Mouse (Mus musculus) adrenal gland (tissue): Measurements from ENCODE around the gene Prl3d3.
"Not testable (repeated sequence)": the region's sequence is repeated elsewhere in the genome, so short reads cannot be mapped to it uniquely, and the experiment has no call there.

Experiments used
- intact Hi-C: fragments of 180-260 bp; cut with DNase I; formaldehyde crosslinking; loops from one replicate; pipeline ENCODE4 v1.15.1; 2025
- long read RNA-seq, 2 experiments: library from polyadenylated mRNA; unstranded; transcript quantifications; one replicate each; pipeline ENCODE4 v2.0.0; 2020; ENCODE audit warnings: borderline replicate concordance in 1 of 2; ENCODE audit not compliant: insufficient replicate concordance in 1 of 2

The Prl3d3 gene
- long read RNA-seq, experiment 1: 0 reads
- long read RNA-seq, experiment 2: 0 reads

DNA sequence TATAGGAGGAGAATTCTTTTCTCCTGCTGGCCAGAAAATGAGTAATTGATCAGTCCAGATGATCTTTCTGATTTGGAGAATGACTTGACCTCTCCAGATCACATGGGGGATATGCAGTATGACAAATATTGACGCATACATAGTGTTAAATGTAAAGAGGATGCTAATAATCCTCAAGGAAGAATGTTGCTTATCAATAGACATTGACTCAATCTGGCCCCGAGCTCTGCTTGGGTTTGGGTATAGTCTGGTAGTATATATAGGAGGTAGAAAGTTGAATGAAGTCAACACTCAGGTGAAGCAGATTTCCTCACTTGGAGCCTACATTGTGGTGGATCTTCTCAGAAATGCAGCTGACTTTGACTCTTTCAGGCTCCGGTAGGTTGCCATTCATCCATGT is at the start of gene Prl3d3:
Prl3d3 (plus strand) TSS at position 301 of the 400 bp plus-strand sequence.
- intact Hi-C loops: not testable (repeated sequence)

DNA sequence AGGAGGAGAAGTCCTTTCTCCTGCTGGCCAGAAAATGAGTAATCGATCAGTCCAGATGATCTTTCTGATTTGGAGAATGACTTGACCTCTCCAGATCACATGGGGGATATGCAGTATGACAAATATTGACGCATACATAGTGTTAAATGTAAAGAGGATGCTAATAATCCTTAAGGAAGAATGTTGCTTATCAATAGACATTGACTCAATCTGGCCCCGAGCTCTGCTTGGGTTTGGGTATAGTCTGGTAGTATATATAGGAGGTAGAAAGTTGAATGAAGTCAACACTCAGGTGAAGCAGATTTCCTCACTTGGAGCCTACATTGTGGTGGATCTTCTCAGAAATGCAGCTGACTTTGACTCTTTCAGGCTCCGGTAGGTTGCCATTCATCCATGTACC is 35.2 kb upstream of the Prl3d3 start, which contains the start of gene Prl3d2:
Prl3d2 (plus strand) TSS at position 301 of the 400 bp plus-strand sequence.
- intact Hi-C loops: not testable (repeated sequence)

DNA sequence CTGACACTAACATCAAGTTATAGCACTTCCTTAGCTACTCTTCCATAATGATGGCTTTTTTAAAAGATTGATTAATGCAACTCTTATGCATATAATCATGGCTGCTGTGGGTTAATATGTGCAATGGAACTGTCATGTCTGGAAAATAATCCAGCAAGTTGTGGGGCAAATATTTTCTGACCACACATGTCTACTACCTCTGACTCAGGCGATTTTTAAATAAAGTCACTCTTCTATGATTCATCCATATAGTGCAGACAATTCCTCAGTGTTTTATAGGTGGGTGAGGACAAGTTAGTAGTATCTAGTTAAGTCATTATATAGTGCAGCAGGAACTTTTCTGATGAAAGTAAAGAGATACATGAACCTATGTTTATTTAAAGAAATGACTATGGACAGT is 8.3 kb upstream of the Prl3d3 start:
- intact Hi-C loops: no loop called here

DNA sequence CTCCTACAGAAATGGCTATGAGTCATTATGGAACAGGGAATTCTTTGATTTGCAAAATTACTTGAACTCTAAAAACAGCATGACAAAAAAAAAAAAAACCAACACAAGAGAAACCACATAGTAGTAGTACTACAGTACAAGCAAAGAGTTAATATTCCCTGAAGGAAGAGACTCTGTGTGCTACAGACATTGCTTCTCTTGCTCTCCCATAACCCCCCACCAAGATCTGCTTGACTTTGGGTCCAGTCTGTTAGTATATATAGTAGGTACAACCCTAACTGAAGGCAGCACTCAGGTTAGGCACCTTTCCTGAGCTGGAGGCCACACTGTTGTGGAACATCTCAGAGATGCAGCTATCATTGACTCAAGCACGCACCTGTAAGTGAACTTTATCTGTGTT is 39.8 kb downstream of the Prl3d3 start, which contains the start of gene Prl3c1:
Prl3c1 (plus strand) TSS at position 301 of the 400 bp plus-strand sequence.
- intact Hi-C loops: no loop called here
